Mouse (Mus musculus): ENCODE measurements around the gene Phlpp1.

GRCm38 (mm10) chr1:106145565-106146190 lies 25.9 kb upstream of the Phlpp1 start:
- TF ChIP-seq CTCF (IDR thresholded peaks at IDR 0.05; ENCODE audit: low read depth) (no peak), EP300 (IDR thresholded peaks at IDR 0.05; ENCODE audit: low read depth) (no peak)
